Mouse (Mus musculus) forebrain, embryonic 16.5 days (tissue): ENCODE data around the gene Kir3dl2. TPM values are rescaled to one million over a fixed set of nuclear protein-coding genes. Genes with fewer than 3 reads are reported as not detected.
"Not testable (repeated sequence)": the region's sequence is repeated elsewhere in the genome, so short reads cannot be mapped to it uniquely, and the experiment has no call there.

Source experiments
- ATAC-seq: fragments of 200-750 bp; cut with Nextera tagmentation; 2 replicates; pipeline ENCODE4 v1.8.0; 2017; ENCODE audit warnings: mild to moderate bottlenecking, moderate library complexity
- H3K27ac ChIP-seq: fragments of 300-500 bp; sonication (generic); 2 replicates; pipeline ENCODE4 v1.5.1; 2014; ENCODE audit warnings: low read length, control low read depth
- H3K27me3 ChIP-seq: fragments of 300-500 bp; sonication (generic); replicated peaks from 2 replicates; pipeline ENCODE4 v1.6.1; 2014; ENCODE audit warnings: low read length; ENCODE audit not compliant: control insufficient read depth, insufficient read depth
- H3K36me3 ChIP-seq: fragments of 300-500 bp; sonication (generic); 2 replicates; pipeline ENCODE4 v1.6.1; 2014; ENCODE audit not compliant: control insufficient read depth, insufficient read depth
- H3K4me1 ChIP-seq: fragments of 300-500 bp; sonication (generic); replicated peaks from 2 replicates; pipeline ENCODE4 v1.6.1; 2014; ENCODE audit warnings: low read length; ENCODE audit not compliant: control insufficient read depth, insufficient read depth
- H3K4me2 ChIP-seq: fragments of 300-500 bp; sonication (generic); 2 replicates; pipeline ENCODE4 v1.6.1; 2014; ENCODE audit warnings: mild to moderate bottlenecking, low read length, control low read depth
- H3K4me3 ChIP-seq: fragments of 300-500 bp; sonication (generic); replicated peaks from 2 replicates; pipeline ENCODE4 v1.5.1; 2014; ENCODE audit warnings: mild to moderate bottlenecking, low read length, control low read depth
- H3K9ac ChIP-seq: fragments of 300-500 bp; sonication (generic); replicated peaks from 2 replicates; pipeline ENCODE4 v1.6.1; 2014; ENCODE audit warnings: low read depth, low read length, control low read depth
- H3K9me3 ChIP-seq: fragments of 300-500 bp; sonication (generic); 2 replicates; pipeline ENCODE4 v1.6.1; 2016; ENCODE audit warnings: low read length; ENCODE audit not compliant: control insufficient read depth
- WGBS: fragments of 180-500 bp; shearing (Covaris S2); extraction: QIAGEN DNeasy Blood & Tissue Kit; methylation state at CpG from one replicate; pipeline ENCODE4 v1.1.7; 2014; 5-methylcytosine and 5-hydroxymethylcytosine counted together
- polyA plus RNA-seq: library from polyadenylated mRNA; unstranded; fragments of >200 nt; fragmentation: Nextera tagmentation; extraction: Ambion mirVana; gene quantifications from 2 replicates; pipeline ENCODE4 v1.2.1, GENCODE M21; 2015

Kir3dl2 gene
- 0.19 and 0.22 TPM in 2 replicates for polyA plus RNA-seq

- not testable (repeated sequence) for H3K9ac ChIP-seq, H3K27ac ChIP-seq, H3K4me1 ChIP-seq, H3K36me3 ChIP-seq, ATAC-seq, H3K4me2 ChIP-seq, H3K4me3 ChIP-seq, H3K27me3 ChIP-seq, H3K9me3 ChIP-seq
- WGBS = 80% methylated on average over 1 of the region's 1 CpGs
These were observed at the start of gene Kir3dl2 for GRCm38 (mm10) chrX:136543956-136544355. Kir3dl2 (minus strand) TSS chrX:136544056.

- H3K27ac ChIP-seq = peak overlapping the region; percentile 61
- peak overlapping the region; percentile 50 for H3K9ac ChIP-seq
- WGBS = 13% methylated on average over 2 of the region's 2 CpGs
- peak; percentile 70 for ATAC-seq
- H3K4me2 ChIP-seq = peak overlapping the region; percentile 27
- peak overlapping the region; percentile 40 for H3K4me3 ChIP-seq
- no peaks in the 10 kb centered on the region for H3K36me3 ChIP-seq
- no peaks in the 10 kb centered on the region for H3K9me3 ChIP-seq
- H3K4me1 ChIP-seq = no peaks in the 10 kb centered on the region
- no peaks in the 10 kb centered on the region for H3K27me3 ChIP-seq
These were observed 47.0 kb upstream of the Kir3dl2 start for GRCm38 (mm10) chrX:136590897-136591257.

DNA sequence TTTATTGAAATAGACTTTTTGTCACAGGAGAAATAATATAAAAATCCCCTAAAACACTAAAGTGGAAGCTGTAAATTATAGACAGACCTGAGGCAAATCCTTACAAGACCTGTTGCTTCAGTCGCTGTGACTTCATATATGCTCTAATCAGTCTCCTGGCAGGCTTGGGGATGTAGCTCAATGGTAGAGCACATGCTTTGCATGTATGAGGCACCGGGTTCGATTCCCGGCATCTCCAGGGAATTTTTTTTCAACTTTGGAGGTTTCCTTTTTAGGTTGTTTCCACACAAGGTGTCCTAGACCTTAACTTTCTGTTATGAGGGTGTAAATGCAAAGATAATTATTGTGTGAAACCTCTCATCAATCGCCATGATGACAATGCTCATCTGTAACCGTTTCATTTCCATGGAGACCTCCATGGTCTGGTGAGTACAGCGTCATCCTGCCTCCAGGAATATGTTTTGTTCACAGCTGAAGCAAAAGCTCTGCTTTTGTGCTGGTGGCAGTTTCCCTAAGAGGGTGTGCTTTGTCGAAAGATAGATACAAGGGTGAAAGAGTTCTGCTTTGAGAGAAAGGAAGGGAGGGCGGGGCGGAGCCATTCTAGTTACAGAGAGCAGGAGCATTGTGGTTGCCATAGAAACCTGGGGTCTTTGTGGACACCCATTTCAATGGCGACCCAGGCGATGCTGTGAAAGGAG lies 46.5 kb upstream of the Kir3dl2 start, which contains the start of gene Tceal3:
Gene Tceal3 (plus strand): TSS at position 644 of the 698 bp plus-strand sequence.
- Histone ChIP-seq H3K9me3 (no peaks in the 10 kb centered on the region), H3K4me3 (peak within 1 kb of the TSS; percentile 40), H3K4me2 (peak within 1 kb of the TSS; percentile 27), H3K27me3 (no peaks in the 10 kb centered on the region), H3K4me1 (no peaks in the 10 kb centered on the region), H3K36me3 (no peaks in the 10 kb centered on the region), H3K9ac (peak within 1 kb of the TSS; percentile 50), H3K27ac (peak within 1 kb of the TSS; percentile 61)
- 28% methylated on average over 12 of the region's 12 CpGs for WGBS
- ATAC-seq = peak; percentile 96

DNA sequence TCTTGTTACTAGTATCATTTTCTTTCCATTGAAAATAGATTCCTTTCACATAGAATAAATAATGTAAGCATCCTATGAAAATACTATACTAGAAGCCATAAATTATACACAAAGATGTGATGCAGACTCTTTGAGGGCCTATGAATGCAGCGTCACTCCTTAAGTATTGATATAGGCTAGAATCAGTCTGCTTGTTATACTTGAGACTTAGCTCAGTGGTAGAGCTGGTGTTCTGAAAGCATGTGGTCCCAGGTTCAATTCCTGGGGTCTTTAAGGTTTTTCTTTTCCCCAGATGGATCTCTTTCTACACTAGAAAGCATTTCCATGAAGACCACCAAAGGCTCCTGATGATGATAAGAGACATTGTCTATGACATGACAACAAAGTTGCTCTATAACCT lies 40.8 kb upstream of the Kir3dl2 start:
- Histone ChIP-seq H3K9me3 (no peaks in the 10 kb centered on the region), H3K9ac (no peak overlapping the region), H3K4me1 (no peaks in the 10 kb centered on the region), H3K4me2 (no peak overlapping the region), H3K27ac (no peak overlapping the region), H3K36me3 (no peaks in the 10 kb centered on the region), H3K4me3 (no peak overlapping the region), H3K27me3 (no peaks in the 10 kb centered on the region)
- no peak for ATAC-seq
- 96% methylated on average over 1 of the region's 1 CpGs for WGBS

DNA sequence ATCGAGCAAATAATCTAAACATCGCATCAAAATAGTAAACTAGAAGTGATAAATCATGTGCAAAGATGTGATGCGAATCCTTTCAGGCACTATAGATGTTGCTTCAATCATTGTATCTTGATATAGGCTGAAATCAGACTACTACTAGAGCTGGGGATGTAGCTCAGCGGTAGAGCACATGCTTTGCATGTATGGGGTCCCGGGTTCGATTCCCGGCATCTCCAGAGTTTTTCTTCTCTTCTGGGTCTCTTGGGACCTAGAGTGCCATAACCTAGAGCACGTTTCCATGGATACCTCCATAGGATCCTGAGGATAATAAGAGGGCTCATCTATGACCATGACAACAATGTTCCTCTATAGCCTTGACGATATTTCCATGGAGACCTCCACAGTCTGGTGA lies 25.2 kb upstream of the Kir3dl2 start:
- H3K9ac ChIP-seq, H3K36me3 ChIP-seq, H3K27ac ChIP-seq, H3K4me1 ChIP-seq, H3K4me2 ChIP-seq, H3K27me3 ChIP-seq, ATAC-seq, H3K4me3 ChIP-seq, H3K9me3 ChIP-seq: not testable (repeated sequence)
- 90% methylated on average over 9 of the region's 9 CpGs for WGBS

GRCm38 (mm10) chrX:136517699-136518098 lies 26.2 kb downstream of the Kir3dl2 start, which contains the start of gene Kir3dl1:
Kir3dl1 (plus strand) TSS chrX:136517999.
- H3K9ac ChIP-seq, H3K27me3 ChIP-seq, H3K4me2 ChIP-seq, H3K4me1 ChIP-seq, H3K36me3 ChIP-seq, H3K9me3 ChIP-seq, ATAC-seq, H3K4me3 ChIP-seq, H3K27ac ChIP-seq: not testable (repeated sequence)
- WGBS = 74% methylated on average over 4 of the region's 4 CpGs

Other genes with a start within 250 kb of the Kir3dl2 start
- not detected in 2 replicates for gene Kir3dl1, start 26.1 kb downstream of the Kir3dl2 start, polyA plus RNA-seq
- gene Tceal3, start 46.8 kb upstream of the Kir3dl2 start, polyA plus RNA-seq = 49.1 and 56.4 TPM in 2 replicates
- gene Tceal1, start 163.9 kb upstream of the Kir3dl2 start, polyA plus RNA-seq = 21.5 and 21.7 TPM in 2 replicates
- gene Morf4l2, start 199.6 kb upstream of the Kir3dl2 start, polyA plus RNA-seq = 581 and 603 TPM in 2 replicates
- not detected in 2 replicates for gene Glra4, start 236.1 kb upstream of the Kir3dl2 start, polyA plus RNA-seq